Mouse (Mus musculus) thymus, adult 2 months (tissue): ENCODE data around the gene Spsb1. TPM values are rescaled to one million over a fixed set of nuclear protein-coding genes. Genes with fewer than 3 reads are reported as not detected.

Experiments used
- DNase-seq: peaks from one replicate; pipeline ENCODE4 v3.0.0; 2021
- H3K27ac ChIP-seq: fragments of 200-500 bp; 2 replicates; pipeline ENCODE4 v1.5.1; 2012; ENCODE audit warnings: low read length, control low read depth; ENCODE audit not compliant: control insufficient read depth, insufficient read depth
- H3K27me3 ChIP-seq: fragments of 200-500 bp; 2 replicates; pipeline ENCODE4 v1.6.1; 2012; ENCODE audit warnings: mild to moderate bottlenecking, low read length, moderate library complexity, mixed read lengths; ENCODE audit not compliant: control insufficient read depth, insufficient read depth
- H3K36me3 ChIP-seq: fragments of 200-500 bp; 2 replicates; pipeline ENCODE4 v1.6.1; 2012; ENCODE audit warnings: mild to moderate bottlenecking, low read length, moderate library complexity; ENCODE audit not compliant: control insufficient read depth, insufficient read depth
- H3K4me1 ChIP-seq: fragments of 200-500 bp; replicated peaks from 2 replicates; pipeline ENCODE4 v1.6.1; 2012; ENCODE audit warnings: low read length; ENCODE audit not compliant: control insufficient read depth, insufficient read depth
- H3K4me3 ChIP-seq: fragments of 200-500 bp; 2 replicates; pipeline ENCODE4 v1.5.1; 2012; ENCODE audit warnings: mild to moderate bottlenecking, low read length, control low read depth, moderate library complexity; ENCODE audit not compliant: control insufficient read depth, insufficient read depth
- CTCF ChIP-seq: fragments of 200-500 bp; IDR thresholded peaks from 2 replicates; pipeline ENCODE4 v1.5.1; 2012; ENCODE audit warnings: mild to moderate bottlenecking, control low read depth, low read length, moderate library complexity, borderline replicate concordance; ENCODE audit not compliant: control insufficient read depth, poor library complexity, insufficient read depth; ENCODE audit errors: extremely low read depth
- POLR2A ChIP-seq: fragments of 200-500 bp; IDR thresholded peaks from 2 replicates; pipeline ENCODE4 v1.6.1; 2012; ENCODE audit warnings: mild to moderate bottlenecking, low read length, control low read depth, moderate library complexity; ENCODE audit not compliant: control insufficient read depth, poor library complexity, insufficient read depth; ENCODE audit errors: extremely low read depth
- WGBS: fragments of 180-500 bp; shearing (Covaris S2); methylation state at CpG from one replicate; pipeline ENCODE4 v1.1.7; 2018; 5-methylcytosine and 5-hydroxymethylcytosine counted together
- polyA plus RNA-seq: library from polyadenylated mRNA; depleted of rRNA; stranded (reverse); fragments of >200 nt; gene quantifications from 2 replicates; pipeline ENCODE4 v1.2.3, GENCODE M21; 2012

The Spsb1 gene
- polyA plus RNA-seq, 1 experiment, result 30.4 TPM

DNA sequence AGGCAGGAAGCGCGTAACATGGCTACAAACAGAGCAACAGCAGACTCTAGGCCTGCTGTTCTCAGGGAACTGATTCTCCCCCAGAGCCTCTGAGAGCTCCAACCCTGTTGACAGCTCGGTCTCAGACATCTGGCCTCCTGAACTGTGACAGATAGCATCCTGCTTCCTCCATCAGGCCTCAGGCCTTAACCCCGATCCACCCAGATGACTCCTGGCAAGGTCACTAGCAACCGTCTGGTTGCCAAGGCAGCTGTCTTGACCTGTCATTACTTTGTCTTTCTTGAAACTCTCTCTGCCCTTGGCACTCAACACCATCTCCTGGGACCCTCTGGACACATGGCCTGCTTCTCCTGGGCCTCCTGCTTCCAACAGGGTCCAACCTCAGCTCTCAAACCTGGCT is 51.8 kb downstream of the Spsb1 start:
- no peaks in the 10 kb centered on the region for H3K27me3 ChIP-seq
- DNase-seq, result no peak
- H3K4me3 ChIP-seq, result no peak overlapping the region
- TF ChIP-seq CTCF (no peak), POLR2A (no peak)
- H3K4me1 ChIP-seq, result no peaks in the 10 kb centered on the region; the same call in 1 of the 2 replicates
- 72% methylated on average over 5 of the region's 5 CpGs for WGBS
- H3K36me3 ChIP-seq, result no peaks in the 10 kb centered on the region
- H3K27ac ChIP-seq, result no peak overlapping the region

DNA sequence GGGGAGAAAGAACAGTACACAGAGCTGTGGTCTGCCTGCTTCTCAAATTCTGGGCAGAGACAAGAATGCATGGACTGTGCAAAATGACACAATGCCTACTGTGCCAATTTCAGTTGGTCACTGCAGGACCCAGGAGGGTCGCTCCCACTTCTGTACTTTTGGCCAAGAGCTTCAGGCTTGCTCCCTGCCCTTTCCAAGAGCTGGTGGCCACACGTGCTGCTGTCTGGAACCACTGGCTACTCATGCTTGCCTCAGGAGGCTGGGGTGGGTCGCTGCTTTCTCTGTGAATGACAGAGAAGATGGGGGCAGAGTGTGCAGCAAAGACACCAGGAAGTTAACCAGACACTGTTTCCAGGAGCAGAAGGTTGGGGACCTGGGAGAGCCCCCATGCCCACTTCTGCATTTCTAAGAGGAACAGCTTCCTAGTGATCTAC is 53.5 kb downstream of the Spsb1 start:
- Histone ChIP-seq H3K36me3 (no peaks in the 10 kb centered on the region), H3K4me1 (no peaks in the 10 kb centered on the region; the same call in 1 of the 2 replicates), H3K27me3 (no peaks in the 10 kb centered on the region), H3K4me3 (no peak overlapping the region), H3K27ac (no peak overlapping the region)
- TF ChIP-seq POLR2A, result no peak
- TF ChIP-seq CTCF, result no peak
- no peak for DNase-seq
- 43% methylated on average over 3 of the region's 3 CpGs for WGBS

DNA sequence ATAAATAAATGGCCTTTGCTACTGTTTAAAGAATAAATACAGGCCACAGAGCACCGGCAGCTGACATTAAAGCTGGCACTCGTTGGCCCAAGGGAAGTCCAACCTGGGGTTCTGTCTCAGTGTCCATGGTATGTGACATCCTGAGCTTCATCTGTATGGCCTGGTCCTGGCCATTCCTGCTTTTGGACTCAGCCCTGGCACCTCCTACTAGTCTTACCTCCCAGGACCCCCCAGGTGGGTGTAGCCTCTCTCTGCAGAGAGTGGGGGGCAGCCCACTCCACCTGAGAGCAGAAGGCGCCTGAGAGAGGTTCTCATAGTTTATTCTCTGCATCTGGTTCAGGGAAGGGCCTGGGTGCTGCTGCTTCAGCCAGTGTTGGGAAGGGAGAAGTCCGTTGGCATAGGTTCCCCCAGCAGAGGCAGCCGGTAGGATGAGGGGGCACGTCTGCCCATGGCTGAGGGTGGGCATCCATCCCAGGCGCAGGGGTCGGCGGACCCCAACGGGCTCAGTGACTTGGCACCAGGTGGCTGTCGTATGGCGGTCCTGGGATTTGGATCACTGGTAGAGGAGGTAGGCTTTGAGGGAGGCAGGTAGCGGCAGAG is 57.1 kb downstream of the Spsb1 start:
- 98% methylated on average over 13 of the region's 13 CpGs for WGBS
- no peak overlapping the region for H3K27ac ChIP-seq
- DNase-seq, result no peak
- H3K4me1 ChIP-seq, result no peaks in the 10 kb centered on the region; the same call in 1 of the 2 replicates
- H3K36me3 ChIP-seq, result no peaks in the 10 kb centered on the region
- no peak for TF ChIP-seq POLR2A
- TF ChIP-seq CTCF, result no peak
- H3K27me3 ChIP-seq, result no peaks in the 10 kb centered on the region
- H3K4me3 ChIP-seq, result no peak overlapping the region

DNA sequence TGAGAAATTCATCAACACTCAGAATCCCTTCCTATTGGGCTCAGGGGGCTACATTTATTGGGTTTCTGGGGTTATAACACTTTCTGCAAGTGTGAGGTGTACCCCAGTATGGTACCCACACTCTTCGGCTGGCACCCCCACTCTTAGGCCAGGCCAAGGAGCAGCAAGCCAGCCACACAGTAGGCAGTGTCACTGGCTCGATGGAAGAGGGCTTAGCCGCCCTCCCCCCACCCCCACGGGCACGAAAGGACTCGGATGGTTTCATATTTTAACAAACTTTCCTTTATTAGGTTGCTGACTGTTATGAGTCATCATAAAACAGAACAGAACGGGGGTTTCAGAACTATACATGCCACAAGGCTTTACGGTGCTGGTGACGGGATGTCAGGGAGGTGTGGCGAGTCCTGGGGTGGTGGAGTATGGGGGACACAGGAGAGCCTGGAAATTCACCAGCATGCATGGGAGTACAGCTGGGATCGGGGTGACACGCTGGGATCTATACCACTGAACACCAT is 58.8 kb downstream of the Spsb1 start:
- TF ChIP-seq POLR2A, result no peak
- TF ChIP-seq CTCF, result no peak
- DNase-seq, result no peak
- 81% methylated on average over 12 of the region's 12 CpGs for WGBS
- H3K4me1 ChIP-seq, result no peaks in the 10 kb centered on the region; the same call in 1 of the 2 replicates
- H3K27ac ChIP-seq, result no peak overlapping the region
- H3K27me3 ChIP-seq, result no peaks in the 10 kb centered on the region
- no peaks in the 10 kb centered on the region for H3K36me3 ChIP-seq
- H3K4me3 ChIP-seq, result no peak overlapping the region

DNA sequence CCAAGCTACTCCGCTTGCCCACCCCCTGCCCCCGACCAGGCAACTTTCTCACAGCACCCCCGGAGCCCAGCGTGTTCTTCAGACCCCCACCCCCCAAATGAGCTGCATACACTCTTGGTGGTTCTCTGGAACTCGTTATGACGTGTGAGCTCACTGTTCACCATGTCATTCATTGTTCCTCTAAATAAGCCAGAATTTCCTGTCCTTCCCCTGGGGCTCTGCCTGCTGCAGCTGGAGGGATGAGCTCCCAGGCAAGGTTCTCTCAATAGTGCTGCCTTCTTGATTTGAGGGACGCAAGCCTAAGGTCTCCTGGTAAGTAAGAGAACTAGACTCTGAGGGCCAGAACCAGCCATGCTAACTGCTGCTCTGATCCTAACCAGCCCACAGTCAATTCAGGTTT is 59.6 kb downstream of the Spsb1 start:
- no peak for TF ChIP-seq POLR2A
- TF ChIP-seq CTCF, result no peak
- peaks cover 7% of the 10 kb centered on the region for H3K4me1 ChIP-seq
- DNase-seq, result no peak
- 78% methylated on average over 7 of the region's 7 CpGs for WGBS
- H3K36me3 ChIP-seq, result no peaks in the 10 kb centered on the region
- no peak overlapping the region for H3K27ac ChIP-seq
- no peaks in the 10 kb centered on the region for H3K27me3 ChIP-seq
- no peak overlapping the region for H3K4me3 ChIP-seq

DNA sequence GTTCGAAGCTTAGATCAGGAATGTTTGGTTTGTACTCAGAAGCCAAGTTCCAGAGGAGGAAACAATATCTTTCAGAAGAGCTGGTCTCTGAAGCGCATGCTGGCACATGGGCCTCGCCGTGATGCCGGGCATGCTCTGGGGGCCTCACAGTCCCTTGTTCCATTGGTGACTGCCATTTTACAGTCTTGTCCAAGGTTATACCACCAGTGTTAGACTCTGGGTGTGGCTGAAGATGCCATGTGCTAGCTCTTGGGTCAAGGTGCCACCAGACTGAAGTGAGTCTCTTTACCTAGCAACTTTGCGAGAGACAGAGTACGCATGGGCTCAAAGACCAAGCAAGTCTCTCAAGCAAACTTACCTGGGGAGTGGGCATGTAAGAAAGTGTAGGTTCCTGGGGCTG is 60.5 kb downstream of the Spsb1 start:
- Histone ChIP-seq H3K4me1 (peaks cover 17% of the 10 kb centered on the region), H3K36me3 (no peaks in the 10 kb centered on the region), H3K27ac (no peak overlapping the region), H3K27me3 (no peaks in the 10 kb centered on the region), H3K4me3 (no peak overlapping the region)
- no peak for TF ChIP-seq POLR2A
- TF ChIP-seq CTCF, result no peak
- 96% methylated on average over 7 of the region's 7 CpGs for WGBS
- no peak for DNase-seq

DNA sequence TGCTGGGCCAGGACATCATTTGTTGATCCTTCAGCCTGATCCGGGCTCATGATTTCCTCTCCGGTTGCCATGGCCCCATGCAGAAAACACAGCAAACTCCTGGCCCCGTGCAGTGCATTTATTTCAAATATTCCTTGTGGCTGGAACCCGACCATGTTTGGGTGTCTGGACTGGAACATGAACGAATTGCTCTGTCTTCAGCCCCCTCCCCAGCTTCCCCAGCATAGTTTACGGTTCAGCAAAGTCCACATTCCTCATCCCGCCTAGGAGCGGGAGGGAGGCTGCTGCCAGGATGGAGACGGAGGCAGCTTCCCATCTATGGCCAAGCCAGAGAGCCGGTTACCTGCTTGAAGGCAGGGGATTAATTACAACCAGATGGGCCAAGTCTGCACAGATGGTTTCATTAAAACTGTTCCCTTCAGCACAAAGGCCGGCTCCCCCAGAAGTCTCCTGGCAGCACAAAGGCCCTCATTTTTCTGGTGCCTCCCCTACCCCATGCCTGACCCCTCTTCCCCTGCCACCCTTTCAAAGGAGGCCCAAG is 61.2 kb downstream of the Spsb1 start:
- TF ChIP-seq POLR2A (no peak), CTCF (no peak)
- DNase-seq, result no peak
- H3K27me3 ChIP-seq, result no peaks in the 10 kb centered on the region
- H3K27ac ChIP-seq, result no peak overlapping the region
- H3K4me3 ChIP-seq, result no peak overlapping the region
- 89% methylated on average over 11 of the region's 11 CpGs for WGBS
- H3K4me1 ChIP-seq, result peaks cover 23% of the 10 kb centered on the region
- H3K36me3 ChIP-seq, result no peaks in the 10 kb centered on the region
